9 mouse cellular contexts compared by ENCODE assay signal in the genomic region with DNA sequence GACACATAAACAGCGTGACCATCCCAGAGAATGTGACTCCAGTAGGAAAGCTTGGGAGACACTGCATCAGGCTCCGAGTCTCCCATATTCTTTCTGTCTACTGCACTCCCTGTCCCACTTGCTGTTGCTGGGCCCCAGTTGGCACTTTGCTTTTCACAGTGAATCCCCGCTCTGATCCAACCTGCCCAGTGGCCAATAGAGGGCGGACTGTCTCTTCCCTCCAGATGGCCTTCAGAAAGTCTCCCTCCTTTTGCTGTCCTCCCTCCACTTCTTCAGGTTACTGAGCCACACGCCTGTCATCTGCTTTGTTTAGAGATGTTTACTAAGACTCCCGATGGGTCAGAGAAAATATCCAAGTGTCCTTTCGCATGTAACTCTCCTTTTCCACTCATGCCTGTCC. TPM values are rescaled to one million over a fixed set of nuclear protein-coding genes. Genes with fewer than 3 reads are reported as not detected.
DNase-seq lines count a peak whose midpoint lies in the region; ATAC-seq and TF ChIP-seq lines count a peak whose summit lies in the region.
"Had no signal": no experiment of that assay in that cellular context is flagged by ENCODE, and none has a peak within 500 bp of the region (broad histone marks: within the 10 kb centered on the region; RNA-seq: fewer than 3 reads in every experiment).

No protein-coding gene starts in this region.

- H3K9me3 ChIP-seq in kidney, embryonic 16.5 days (ENCODE audit: low read length) = no peaks in the 10 kb centered on the region
- H3K9me3 ChIP-seq in CH12.LX (replicated peaks; ENCODE audit: low read length) = no peaks in the 10 kb centered on the region
- H3K9me3 ChIP-seq in intestine, embryonic 15.5 days = no peaks in the 10 kb centered on the region
- H3K9me3 ChIP-seq: stomach, embryonic 15.5 days had no signal

- no peaks in the 10 kb centered on the region for H3K27me3 ChIP-seq in kidney, adult 2 months (replicated peaks; ENCODE audit: control insufficient read depth, insufficient read depth, low read length)
- no peaks in the 10 kb centered on the region for H3K27me3 ChIP-seq in kidney, embryonic 16.5 days (ENCODE audit: insufficient read depth, low read length)
- no peaks in the 10 kb centered on the region for H3K27me3 ChIP-seq in CH12.LX (replicated peaks)
- 0 out of 2 replicates have a peak, but pooled peaks cover 2% of the 10 kb centered on the region for H3K27me3 ChIP-seq in intestine, embryonic 15.5 days (replicated peaks)
- H3K27me3 ChIP-seq: stomach, embryonic 15.5 days had no signal

- H3K79me2 ChIP-seq in CH12.LX (replicated peaks; ENCODE audit: control insufficient read depth, extremely low read depth, insufficient read depth, poor library complexity, severe bottlenecking) = peaks cover 21% of the 10 kb centered on the region

- WGBS in kidney, adult 2 months = 22% methylated on average over 7 of the region's 7 CpGs
- WGBS in kidney, embryonic 16.5 days = 25% methylated on average over 7 of the region's 7 CpGs
- 19% methylated on average over 7 of the region's 7 CpGs for WGBS in intestine, embryonic 15.5 days

- ATAC-seq in kidney, embryonic 16.5 days (ENCODE audit: low FRiP score, low TSS enrichment) = no peak
- no peak for ATAC-seq in intestine, embryonic 15.5 days

- H3K4me3 ChIP-seq in kidney, adult 2 months (ENCODE audit: insufficient read depth, low read depth, low read length) = no peak overlapping the region
- no peak overlapping the region for H3K4me3 ChIP-seq in kidney, embryonic 16.5 days (ENCODE audit: low read length)
- no peak overlapping the region for H3K4me3 ChIP-seq in CH12.LX (replicated peaks in 1 of 3; ENCODE audit: low read depth in 2 of 3, low read length in 2 of 3, poor library complexity in 1 of 3)
- H3K4me3 ChIP-seq in embryonic fibroblast, embryonic 13.5 days (ENCODE audit: insufficient read depth, low read length) = no peak overlapping the region
- H3K4me3 ChIP-seq in intestine, embryonic 15.5 days (replicated peaks) = no peak overlapping the region
- H3K4me3 ChIP-seq: stomach, embryonic 15.5 days had no signal

- H3K27ac ChIP-seq in kidney, adult 2 months (ENCODE audit: insufficient read depth, low read depth, low read length) = no peak overlapping the region
- no peak overlapping the region for H3K27ac ChIP-seq in kidney, embryonic 16.5 days (ENCODE audit: low read length)
- H3K27ac ChIP-seq in CH12.LX (ENCODE audit: insufficient read depth, low read depth) = no peak overlapping the region
- H3K27ac ChIP-seq in embryonic fibroblast, embryonic 13.5 days (ENCODE audit: insufficient read depth, low read length) = no peak overlapping the region
- H3K27ac ChIP-seq in intestine, embryonic 15.5 days = no peak overlapping the region
- H3K27ac ChIP-seq: stomach, embryonic 15.5 days had no signal

- no peaks in the 10 kb centered on the region for H3K36me3 ChIP-seq in kidney, adult 2 months (ENCODE audit: control insufficient read depth, insufficient read depth, low read length)
- no peaks in the 10 kb centered on the region for H3K36me3 ChIP-seq in kidney, embryonic 16.5 days (ENCODE audit: insufficient read depth, low read length)
- no peaks in the 10 kb centered on the region for H3K36me3 ChIP-seq in CH12.LX (replicated peaks in 1 of 2; ENCODE audit: control insufficient read depth in 1 of 2, insufficient read depth in 1 of 2, low read length in 1 of 2)
- H3K36me3 ChIP-seq in intestine, embryonic 15.5 days = no peaks in the 10 kb centered on the region
- H3K36me3 ChIP-seq: stomach, embryonic 15.5 days had no signal

- H3K4me1 ChIP-seq in kidney, adult 2 months (ENCODE audit: control insufficient read depth, insufficient read depth, low read length) = no peaks in the 10 kb centered on the region; the same call in 1 of the 2 replicates
- H3K4me1 ChIP-seq in kidney, embryonic 16.5 days (ENCODE audit: insufficient read depth, low read length) = peaks cover 15% of the 10 kb centered on the region
- peaks cover 5 to 9% of the 10 kb centered on the region in 2 experiments; a peak in 3 of 4 replicates for H3K4me1 ChIP-seq in CH12.LX (ENCODE audit: control insufficient read depth in 1 of 2, insufficient read depth in 2 of 2)
- 0 out of 2 replicates have a peak, but pooled peaks cover 2% of the 10 kb centered on the region for H3K4me1 ChIP-seq in embryonic fibroblast, embryonic 13.5 days (ENCODE audit: control insufficient read depth, insufficient read depth, low read length)
- H3K4me1 ChIP-seq in intestine, embryonic 15.5 days (replicated peaks) = peaks cover 4% of the 10 kb centered on the region; the same call in 1 of the 2 replicates

- peak; percentile 95 for TF ChIP-seq RAD21 in CH12.LX (IDR thresholded peaks at IDR 0.05; ENCODE audit: low read depth, low read length)

- in situ Hi-C loops in CH12.LX (cut with MboI; ENCODE audit: low pct_ligation_motif_present, low pct_unique_long_range_greater_than_20kb, low sequenced_read_pairs) = loop anchor here (5.0 kb wide), 2 partner anchors 170 to 240 kb away; no protein-coding TSS in a partner anchor

- H3K4me2 ChIP-seq in kidney, embryonic 16.5 days (replicated peaks; ENCODE audit: low read depth, low read length) = no peak overlapping the region
- H3K4me2 ChIP-seq in CH12.LX (ENCODE audit: insufficient read depth, low read depth, poor library complexity, severe bottlenecking) = no peak overlapping the region
- no peak overlapping the region for H3K4me2 ChIP-seq in intestine, embryonic 15.5 days (replicated peaks)
- H3K4me2 ChIP-seq: stomach, embryonic 15.5 days had no signal

- TF ChIP-seq CTCF in kidney, adult 2 months (conservative IDR thresholded peaks at IDR 0.05; ENCODE audit: insufficient read depth, insufficient read length, low read depth, low read length) = peak; percentile 92
- peak in 1 of 2 experiments; percentile 94; a peak in 2 of 4 replicates for TF ChIP-seq CTCF in CH12.LX (conservative IDR thresholded peaks at IDR 0.05 in 1 of 2, IDR thresholded peaks at IDR 0.05 in 1 of 2; ENCODE audit: low read depth in 2 of 2, low read length in 2 of 2)
- peak; percentile 66; the same call in 1 of the 2 replicates for TF ChIP-seq CTCF in embryonic fibroblast, embryonic 13.5 days (IDR thresholded peaks at IDR 0.05; ENCODE audit: borderline replicate concordance, insufficient read depth, low read length)

- TF ChIP-seq EP300 in CH12.LX (IDR thresholded peaks at IDR 0.05; ENCODE audit: low read length) = no peak

- no peak overlapping the region for H3K9ac ChIP-seq in kidney, embryonic 16.5 days (replicated peaks; ENCODE audit: low read length)
- no peak overlapping the region for H3K9ac ChIP-seq in CH12.LX (ENCODE audit: insufficient read depth, low read depth)
- H3K9ac ChIP-seq in intestine, embryonic 15.5 days = no peak overlapping the region
- H3K9ac ChIP-seq: stomach, embryonic 15.5 days had no signal

- TF ChIP-seq POLR2A in kidney, adult 2 months (IDR thresholded peaks at IDR 0.05; ENCODE audit: low read depth, low read length) = no peak
- no peak for TF ChIP-seq POLR2A in CH12.LX (IDR thresholded peaks at IDR 0.05; ENCODE audit: low read depth, low read length)
- no peak for TF ChIP-seq POLR2A in embryonic fibroblast, embryonic 13.5 days (IDR thresholded peaks at IDR 0.05; ENCODE audit: low read depth, low read length)

- dilution Hi-C loops in CH12.LX (cut with MboI; ENCODE audit: extremely low pct_ligation_motif_present, extremely low pct_unique_long_range_greater_than_20kb, low sequenced_read_pairs) = no loop called here

- peak; percentile 77 for DNase-seq in kidney, adult 2 months
- peak; percentile 66 for DNase-seq in CH12.LX (ENCODE audit: extremely low read depth)
- peak; percentile 61 to 74 for DNase-seq in adrenal gland, postnatal 36 days
- DNase-seq in kidney, postnatal 4 days = peak; percentile 73 to 81
- peak; percentile 43 for DNase-seq in ovary, postnatal 14 days (ENCODE audit: low spot score)

TF ChIP-seq in CH12.LX, 34 proteins besides CTCF, POLR2A, EP300 and RAD21 (continues in another document):
- TF ChIP-seq TBP (conservative IDR thresholded peaks at IDR 0.05; ENCODE audit: low read depth, low read length) = no peak
- no peak for TF ChIP-seq USF1 (IDR thresholded peaks at IDR 0.05; ENCODE audit: low read depth, low read length)
- no peak for TF ChIP-seq MAFK (IDR thresholded peaks at IDR 0.05; ENCODE audit: insufficient replicate concordance, low read length)
- TF ChIP-seq CHD1 (IDR thresholded peaks at IDR 0.05; ENCODE audit: low read depth, low read length) = no peak
- TF ChIP-seq IRF4 (IDR thresholded peaks at IDR 0.05; ENCODE audit: low read depth, low read length) = peak; percentile 50; the same call in 1 of the 2 replicates
- TF ChIP-seq HCFC1 (IDR thresholded peaks at IDR 0.05; ENCODE audit: low read depth, low read length) = no peak
- TF ChIP-seq MAZ (IDR thresholded peaks at IDR 0.05; ENCODE audit: low read depth, low read length) = peak; percentile 23; the same call in 1 of the 2 replicates
- TF ChIP-seq MXI1 (IDR thresholded peaks at IDR 0.05; ENCODE audit: low read depth, low read length) = no peak
- no peak for TF ChIP-seq UBTF (IDR thresholded peaks at IDR 0.05; ENCODE audit: low read depth, low read length)
- no peak for TF ChIP-seq GABPA (IDR thresholded peaks at IDR 0.05; ENCODE audit: insufficient replicate concordance, low read depth, low read length)
- no peak for TF ChIP-seq BHLHE40 (IDR thresholded peaks at IDR 0.05; ENCODE audit: low read depth, low read length)
- no peak for TF ChIP-seq ZMIZ1 (IDR thresholded peaks at IDR 0.05; ENCODE audit: low read depth, low read length)
- no peak for TF ChIP-seq NRF1 (IDR thresholded peaks at IDR 0.05; ENCODE audit: low read depth, low read length)
- TF ChIP-seq NELFE (IDR thresholded peaks at IDR 0.05; ENCODE audit: low read depth, low read length) = no peak
- no peak for TF ChIP-seq ELF1 (IDR thresholded peaks at IDR 0.05; ENCODE audit: low read depth, low read length)
- TF ChIP-seq MYC (IDR thresholded peaks at IDR 0.05; ENCODE audit: low read depth, low read length) = no peak
- no peak for TF ChIP-seq USF2 (conservative IDR thresholded peaks at IDR 0.05; ENCODE audit: low read depth, low read length)
- TF ChIP-seq MEF2A (IDR thresholded peaks at IDR 0.05; ENCODE audit: borderline replicate concordance, low read depth, low read length) = no peak
- no peak for TF ChIP-seq JUN (IDR thresholded peaks at IDR 0.05; ENCODE audit: insufficient read depth, low read depth, low read length)
- TF ChIP-seq RCOR1 (conservative IDR thresholded peaks at IDR 0.05; ENCODE audit: low read depth, low read length) = no peak

RNA-seq across cellular contexts. Expression of gene Crim1, which starts 2.9 kb away (rescaled TPM):
- 54.2 and 64.9 TPM in 2 replicates for polyA plus RNA-seq in kidney, adult 2 months (2012; rRNA removed)
- polyA plus RNA-seq in kidney, embryonic 16.5 days (2015; fragmentation: Nextera tagmentation; extraction: Ambion mirVana) = 5.3 and 5.4 TPM in 2 replicates
- total RNA-seq in CH12.LX (2012; rRNA removed) (47.3 and 72.8 TPM in 2 replicates), CH12.LX (2014; rRNA removed) (14.1 and 15.2 TPM in 2 replicates)
- polyA plus RNA-seq in CH12.LX (2012; ENCODE audit: insufficient read length, low read depth) = 21.9 and 26.3 TPM in 2 replicates
- total RNA-seq in adrenal gland, postnatal 36 days (2021) = 10 to 100 TPM; 35.0 to 37.0 TPM
- 55.2 and 102 TPM in 2 replicates for polyA plus RNA-seq in embryonic fibroblast, embryonic 13.5 days (2011; ENCODE audit: insufficient read length, low read depth, missing spikeins)
- 5.8 and 5.9 TPM in 2 replicates for polyA plus RNA-seq in intestine, embryonic 15.5 days (2015; fragmentation: Nextera tagmentation; extraction: Ambion mirVana)
